Mouse (Mus musculus) heart, postnatal 0 days (tissue): ENCODE measurements at regions not wholly inside any gene's neighbourhood (a gene's known extent, or its start where the extent isn't known, plus 50 kb on each side); places are given as distances from the start of the nearest gene placed in this dataset.

Experiments used
- ATAC-seq: fragments of 200-750 bp; cut with Nextera tagmentation; 2 replicates; pipeline ENCODE4 v1.8.0; 2017; ENCODE audit warnings: low read depth, moderate number of reproducible peaks, moderate library complexity; ENCODE audit not compliant: insufficient read depth
- DNase-seq: peaks from one replicate; pipeline ENCODE4 v3.0.0-alpha.2; 2016; ENCODE audit warnings: low spot score
- H3K27ac ChIP-seq: fragments of 300-500 bp; sonication (generic); 2 replicates; pipeline ENCODE4 v1.5.1; 2014; ENCODE audit warnings: low read depth, mild to moderate bottlenecking
- H3K27me3 ChIP-seq: fragments of 300-500 bp; sonication (generic); 2 replicates; pipeline ENCODE4 v1.6.1; 2014; ENCODE audit warnings: low read length, mixed read lengths; ENCODE audit not compliant: control insufficient read depth, insufficient read depth
- H3K36me3 ChIP-seq: fragments of 300-500 bp; sonication (generic); replicated peaks from 2 replicates; pipeline ENCODE4 v1.6.1; 2014; ENCODE audit warnings: low read length, mixed read lengths; ENCODE audit not compliant: control insufficient read depth, insufficient read depth
- H3K4me1 ChIP-seq: fragments of 300-500 bp; sonication (generic); 2 replicates; pipeline ENCODE4 v1.6.1; 2014; ENCODE audit warnings: antibody characterized with exemption; ENCODE audit not compliant: control insufficient read depth, insufficient read depth
- H3K4me2 ChIP-seq: fragments of 300-500 bp; sonication (generic); 2 replicates; pipeline ENCODE4 v1.6.1; 2014; ENCODE audit warnings: low read depth, mild to moderate bottlenecking, low read length, moderate library complexity
- H3K4me3 ChIP-seq: fragments of 300-500 bp; sonication (generic); 2 replicates; pipeline ENCODE4 v1.5.1; 2014; ENCODE audit warnings: low read depth, low read length
- H3K9ac ChIP-seq: fragments of 300-500 bp; sonication (generic); replicated peaks from 2 replicates; pipeline ENCODE4 v1.6.1; 2014; ENCODE audit warnings: low read depth, low read length, mixed read lengths
- H3K9me3 ChIP-seq: fragments of 300-500 bp; sonication (generic); replicated peaks from 2 replicates; pipeline ENCODE4 v1.6.1; 2016; ENCODE audit warnings: low read length; ENCODE audit not compliant: control insufficient read depth
- CTCF ChIP-seq: IDR thresholded peaks from 2 replicates; pipeline ENCODE4 v1.5.1; 2016; ENCODE audit warnings: antibody characterized with exemption, control low read depth, low read depth
- EP300 ChIP-seq: IDR thresholded peaks from 2 replicates; pipeline ENCODE4 v1.6.1; 2016; ENCODE audit warnings: antibody characterized with exemption, low read depth
- WGBS: fragments of 180-500 bp; shearing (Covaris S2); extraction: QIAGEN DNeasy Blood & Tissue Kit; methylation state at CpG from one replicate; pipeline ENCODE4 v1.1.7; 2014; 5-methylcytosine and 5-hydroxymethylcytosine counted together

DNA sequence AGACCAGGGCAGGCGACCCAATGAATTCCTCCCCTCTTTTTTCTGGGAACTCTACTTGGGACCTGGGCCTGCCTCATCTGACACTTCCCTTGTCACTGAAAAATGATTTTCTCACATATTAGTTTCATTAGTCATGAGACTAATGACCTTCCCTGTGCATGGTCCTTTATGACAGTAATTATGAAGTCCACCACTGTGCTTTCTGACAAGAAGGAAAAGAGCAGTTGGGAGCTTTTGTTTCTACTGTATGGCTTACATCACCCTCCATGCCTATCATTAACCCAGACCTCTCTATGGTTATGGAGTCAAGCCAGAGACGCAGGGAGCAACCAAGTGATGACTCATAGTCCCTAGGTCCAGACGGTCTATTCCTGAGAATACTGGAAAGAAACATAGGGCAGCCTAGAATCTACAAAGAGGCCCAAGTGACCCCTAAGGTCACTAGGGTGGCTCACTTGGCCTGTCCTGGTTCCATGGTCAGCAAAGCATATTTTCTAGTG, 109.8 kb upstream of the Plxna4 start:
- WGBS, result 56% methylated on average over 3 of the region's 3 CpGs
- no peak for DNase-seq
- ATAC-seq, result no peak

DNA sequence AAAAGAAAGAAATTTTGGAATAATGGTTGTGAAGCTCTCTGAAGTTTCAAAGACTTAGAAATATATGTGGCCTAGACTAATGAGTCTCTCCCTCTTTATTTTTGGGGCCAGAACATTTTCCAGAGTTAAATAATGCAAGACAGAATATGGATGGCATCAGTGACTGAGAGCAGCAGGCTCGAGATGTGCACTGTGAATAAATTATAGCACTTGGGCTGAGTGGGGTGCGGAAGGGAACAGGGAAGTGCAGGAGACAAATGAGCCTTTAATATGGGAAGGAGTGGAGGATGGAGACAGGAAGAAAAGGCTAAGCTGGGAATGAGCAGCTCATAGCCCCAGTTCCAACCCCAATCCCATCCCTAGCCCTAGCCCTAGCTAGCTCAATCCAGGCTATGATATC, 108.0 kb upstream of the Plxna4 start:
- WGBS, result 62% methylated on average over 2 of the region's 2 CpGs
- H3K27me3 ChIP-seq, result no peaks in the 10 kb centered on the region
- no peak for ATAC-seq

More for the DNA sequence above, 109.8 kb upstream of the Plxna4 start:
- Histone ChIP-seq H3K9ac (no peak overlapping the region), H3K9me3 (no peaks in the 10 kb centered on the region), H3K4me2 (no peak overlapping the region), H3K27ac (no peak overlapping the region), H3K36me3 (no peaks in the 10 kb centered on the region), H3K4me1 (no peaks in the 10 kb centered on the region), H3K4me3 (no peak overlapping the region), H3K27me3 (no peaks in the 10 kb centered on the region)
- TF ChIP-seq EP300 (no peak), CTCF (no peak)

DNA sequence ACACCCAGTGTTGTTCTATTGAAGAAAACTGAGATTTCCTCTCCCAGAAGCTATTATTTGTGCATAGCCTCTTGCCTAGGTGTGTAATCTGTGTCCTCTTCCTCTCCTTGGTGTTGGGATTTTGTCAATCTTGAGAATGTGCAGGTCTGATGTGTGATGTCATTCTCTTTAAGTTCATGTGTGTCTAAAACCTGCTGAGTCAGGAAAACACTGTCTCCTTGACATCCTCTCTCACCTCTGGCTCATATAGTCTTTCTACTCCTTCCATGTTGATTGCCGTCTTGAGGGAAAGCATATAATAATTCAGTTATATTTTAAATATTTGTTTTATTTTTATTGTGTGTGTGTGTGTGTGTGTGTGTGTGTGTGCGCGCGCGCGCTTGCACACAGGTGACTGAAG, 84.6 kb upstream of the Plxna4 start:
- H3K9ac ChIP-seq, result no peak overlapping the region
- WGBS, result 96% methylated on average over 6 of the region's 6 CpGs
- no peaks in the 10 kb centered on the region for H3K36me3 ChIP-seq
- no peaks in the 10 kb centered on the region for H3K27me3 ChIP-seq
- no peaks in the 10 kb centered on the region for H3K4me1 ChIP-seq
- H3K27ac ChIP-seq, result no peak overlapping the region
- TF ChIP-seq EP300 (no peak), CTCF (no peak)
- ATAC-seq, result no peak
- no peak overlapping the region for H3K4me3 ChIP-seq
- no peak overlapping the region for H3K4me2 ChIP-seq
- H3K9me3 ChIP-seq, result no peaks in the 10 kb centered on the region
- DNase-seq, result no peak

More for the DNA sequence above, 108.0 kb upstream of the Plxna4 start:
- H3K4me3 ChIP-seq, result no peak overlapping the region
- H3K36me3 ChIP-seq, result no peaks in the 10 kb centered on the region
- no peaks in the 10 kb centered on the region for H3K4me1 ChIP-seq
- no peaks in the 10 kb centered on the region for H3K9me3 ChIP-seq
- no peak overlapping the region for H3K27ac ChIP-seq
- no peak overlapping the region for H3K9ac ChIP-seq
- DNase-seq, result no peak
- TF ChIP-seq EP300 (no peak), CTCF (no peak)
- no peak overlapping the region for H3K4me2 ChIP-seq

DNA sequence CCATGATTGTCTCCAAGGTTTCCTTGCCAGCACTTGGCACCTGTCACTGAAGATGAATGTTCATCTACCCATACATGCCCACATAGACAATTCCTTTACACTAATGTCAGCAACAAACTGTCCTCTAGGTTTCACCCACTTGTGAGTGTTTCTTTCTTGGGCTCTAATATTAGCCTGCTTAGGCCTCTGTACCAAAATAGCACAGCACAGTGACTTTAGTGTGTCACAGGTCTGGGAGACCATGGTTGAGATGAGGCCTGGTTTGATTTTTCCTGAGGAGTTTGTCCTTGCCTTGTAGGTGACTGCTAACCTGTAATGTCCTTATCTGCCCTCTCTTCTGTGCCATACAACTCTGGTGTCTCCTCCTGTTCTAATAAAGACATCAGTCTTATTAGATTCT, 71.8 kb upstream of the Plxna4 start:
- H3K9ac ChIP-seq, result no peak overlapping the region
- DNase-seq (peak; percentile 32), ATAC-seq (peak; percentile 67)
- peaks cover 4% of the 10 kb centered on the region; the same call in 1 of the 2 replicates for H3K9me3 ChIP-seq
- H3K27me3 ChIP-seq, result no peaks in the 10 kb centered on the region
- H3K27ac ChIP-seq, result peak overlapping the region; percentile 69
- H3K4me2 ChIP-seq, result no peak overlapping the region
- H3K36me3 ChIP-seq, result no peaks in the 10 kb centered on the region
- no peak overlapping the region for H3K4me3 ChIP-seq
- peaks cover 9% of the 10 kb centered on the region for H3K4me1 ChIP-seq
- TF ChIP-seq EP300 (no peak), CTCF (no peak)

DNA sequence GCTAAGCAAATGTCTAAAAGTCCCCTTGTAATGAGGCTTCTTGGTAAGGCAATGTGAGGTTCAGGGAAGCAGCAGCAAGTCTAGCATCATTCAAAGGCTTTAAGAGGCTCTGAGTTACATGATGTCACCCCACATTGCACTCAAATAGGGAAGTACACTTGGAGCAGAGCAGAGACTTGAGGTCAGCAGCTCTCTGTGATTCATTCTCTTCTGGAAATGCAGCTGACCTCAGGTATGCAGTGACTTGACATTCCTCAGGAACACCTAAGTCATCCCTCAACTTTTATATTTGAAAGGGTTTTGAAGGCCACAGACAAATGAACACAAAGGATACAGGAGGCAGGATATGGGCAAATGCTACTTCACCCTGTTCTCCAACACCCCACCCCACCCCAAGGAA, 69.4 kb upstream of the Plxna4 start:
- ATAC-seq (no peak), DNase-seq (no peak)
- no peak overlapping the region for H3K4me2 ChIP-seq
- no peak overlapping the region for H3K9ac ChIP-seq
- H3K36me3 ChIP-seq, result no peaks in the 10 kb centered on the region
- H3K9me3 ChIP-seq, result peaks cover 4% of the 10 kb centered on the region; the same call in 1 of the 2 replicates
- H3K27me3 ChIP-seq, result no peaks in the 10 kb centered on the region
- no peak overlapping the region for H3K27ac ChIP-seq
- peaks cover 9% of the 10 kb centered on the region for H3K4me1 ChIP-seq
- no peak for TF ChIP-seq EP300
- TF ChIP-seq CTCF, result no peak
- H3K4me3 ChIP-seq, result no peak overlapping the region

DNA sequence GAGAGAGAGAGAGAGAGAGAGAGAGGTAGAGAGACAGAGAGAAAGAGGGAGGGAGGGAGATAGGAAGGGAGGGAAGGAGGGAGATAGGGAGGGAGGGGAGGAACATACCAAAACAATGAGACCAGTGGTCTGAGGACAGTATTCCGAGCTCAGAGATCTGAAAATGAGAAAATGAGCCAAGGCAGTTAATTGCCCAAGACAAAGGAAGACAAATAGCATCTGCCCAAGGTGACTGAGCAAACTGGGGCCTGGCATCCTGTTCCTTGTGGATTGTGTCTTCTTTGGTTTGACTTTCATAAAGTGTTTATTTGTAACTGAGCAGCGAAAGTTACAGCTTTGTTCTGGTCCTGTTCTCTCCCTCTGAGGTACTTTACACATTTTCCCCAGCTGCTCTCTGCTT, 66.2 kb upstream of the Plxna4 start:
- no peak overlapping the region for H3K4me3 ChIP-seq
- no peaks in the 10 kb centered on the region for H3K4me1 ChIP-seq
- no peak overlapping the region for H3K27ac ChIP-seq
- no peaks in the 10 kb centered on the region for H3K36me3 ChIP-seq
- no peak for ATAC-seq
- no peaks in the 10 kb centered on the region for H3K27me3 ChIP-seq
- H3K9me3 ChIP-seq, result peaks cover 4% of the 10 kb centered on the region; the same call in 1 of the 2 replicates
- DNase-seq, result no peak
- no peak overlapping the region for H3K9ac ChIP-seq
- TF ChIP-seq CTCF (no peak), EP300 (no peak)
- no peak overlapping the region for H3K4me2 ChIP-seq
- WGBS, result 60% methylated on average over 2 of the region's 2 CpGs
